Mouse (Mus musculus): Measurements from ENCODE around the gene Mrps7.
"Not testable (repeated sequence)": the region's sequence is repeated elsewhere in the genome, so short reads cannot be mapped to it uniquely, and the experiment has no call there.

Mrps7 gene

GRCm38 (mm10) chr11:115629734-115630531 lies 26.2 kb downstream of the Mrps7 start:
- DNase-seq, result no peak

- no peak for DNase-seq
Observed at GRCm38 (mm10) chr11:115630532-115631504, 27.1 kb downstream of the Mrps7 start.

- DNase-seq, result peak; percentile 57
Observed at GRCm38 (mm10) chr11:115631505-115631890, 27.8 kb downstream of the Mrps7 start.

GRCm38 (mm10) chr11:115632247-115632646 lies 28.5 kb downstream of the Mrps7 start:
- DNase-seq, result no peak

- DNase-seq, result no peak
Observed at GRCm38 (mm10) chr11:115632862-115633261, 29.1 kb downstream of the Mrps7 start.

- DNase-seq, result peak; percentile 33
Observed at GRCm38 (mm10) chr11:115634109-115634508, 30.4 kb downstream of the Mrps7 start.

GRCm38 (mm10) chr11:115635041-115635440 lies 31.3 kb downstream of the Mrps7 start:
- no peak for DNase-seq

- DNase-seq, result no peak
Observed at GRCm38 (mm10) chr11:115635484-115635883, 31.8 kb downstream of the Mrps7 start.

- no peak for DNase-seq
Observed at GRCm38 (mm10) chr11:115636960-115637359, 33.2 kb downstream of the Mrps7 start.

- no peak for DNase-seq
Observed at GRCm38 (mm10) chr11:115638498-115639409, 35.0 kb downstream of the Mrps7 start.

- no peak for DNase-seq
Observed at GRCm38 (mm10) chr11:115639540-115639939, 35.8 kb downstream of the Mrps7 start.

GRCm38 (mm10) chr11:115640311-115640828 lies 36.6 kb downstream of the Mrps7 start:
- DNase-seq, result no peak

GRCm38 (mm10) chr11:115640978-115641663 lies 37.4 kb downstream of the Mrps7 start:
- no peak for DNase-seq

GRCm38 (mm10) chr11:115641664-115642036 lies 37.9 kb downstream of the Mrps7 start:
- no peak for DNase-seq

GRCm38 (mm10) chr11:115642705-115643104 lies 39.0 kb downstream of the Mrps7 start:
- no peak for DNase-seq

GRCm38 (mm10) chr11:115643265-115643664 lies 39.5 kb downstream of the Mrps7 start:
- no peak for DNase-seq

- no peak for DNase-seq
Observed at GRCm38 (mm10) chr11:115644308-115644707, 40.6 kb downstream of the Mrps7 start.

GRCm38 (mm10) chr11:115645498-115645897 lies 41.8 kb downstream of the Mrps7 start:
- not testable (repeated sequence) for DNase-seq

GRCm38 (mm10) chr11:115646439-115646838 lies 42.7 kb downstream of the Mrps7 start:
- no peak for DNase-seq

- DNase-seq, result peak; percentile 81
Observed at GRCm38 (mm10) chr11:115647459-115647858, 43.7 kb downstream of the Mrps7 start.

GRCm38 (mm10) chr11:115649706-115650105 lies 46.0 kb downstream of the Mrps7 start:
- DNase-seq, result no peak

GRCm38 (mm10) chr11:115651680-115652079 lies 48.0 kb downstream of the Mrps7 start:
- no peak for DNase-seq
